Mouse (Mus musculus): ENCODE measurements at regions not wholly inside any gene's neighbourhood (a gene's known extent, or its start where the extent isn't known, plus 50 kb on each side); places are given as distances from the start of the nearest gene placed in this dataset.
"Not testable (repeated sequence)": the region's sequence is repeated elsewhere in the genome, so short reads cannot be mapped to it uniquely, and the experiment has no call there.

- no peak for DNase-seq (ENCODE audit: low spot score)
Measured at GRCm38 (mm10) chr4:28064935-28065334, 748.0 kb upstream of the Epha7 start.

GRCm38 (mm10) chr4:28065828-28066227 lies 747.1 kb upstream of the Epha7 start:
- DNase-seq (ENCODE audit: low spot score): no peak

- DNase-seq (ENCODE audit: low spot score): no peak
Measured at GRCm38 (mm10) chr4:28079030-28079429, 733.9 kb upstream of the Epha7 start.

GRCm38 (mm10) chr4:28092854-28093253 lies 720.1 kb upstream of the Epha7 start:
- DNase-seq (ENCODE audit: low spot score): peak; percentile 20

- peak; percentile 51 for DNase-seq (ENCODE audit: low spot score)
Measured at GRCm38 (mm10) chr4:28143165-28143564, 669.8 kb upstream of the Epha7 start.

GRCm38 (mm10) chr4:28155116-28155515 lies 657.8 kb upstream of the Epha7 start:
- DNase-seq (ENCODE audit: low spot score): no peak

GRCm38 (mm10) chr4:28176771-28177170 lies 636.2 kb upstream of the Epha7 start:
- DNase-seq (ENCODE audit: low spot score): no peak

GRCm38 (mm10) chr4:28190861-28191260 lies 622.1 kb upstream of the Epha7 start:
- DNase-seq (ENCODE audit: low spot score): no peak

GRCm38 (mm10) chr4:28227594-28228208 lies 585.2 kb upstream of the Epha7 start:
- no peak for DNase-seq (ENCODE audit: low spot score)

- DNase-seq (ENCODE audit: low spot score): not testable (repeated sequence)
Measured at GRCm38 (mm10) chr4:28235516-28235915, 577.4 kb upstream of the Epha7 start.

- peak; percentile 5 for DNase-seq (ENCODE audit: low spot score)
Measured at GRCm38 (mm10) chr4:28242272-28242671, 570.7 kb upstream of the Epha7 start.
